Mouse (Mus musculus) intestine, embryonic 15.5 days (tissue): ENCODE results near the gene Prg4. TPM values are rescaled to one million over a fixed set of nuclear protein-coding genes. Genes with fewer than 3 reads are reported as not detected.

Experiments
- ATAC-seq: fragments of 200-750 bp; cut with Nextera tagmentation; 2 replicates; pipeline ENCODE4 v1.8.0; 2017; ENCODE audit warnings: moderate TSS enrichment, moderate library complexity
- H3K27ac ChIP-seq: fragments of 300-500 bp; sonication (generic); 2 replicates; pipeline ENCODE4 v1.5.1; 2015; ENCODE audit warnings: mild to moderate bottlenecking, inconsistent platforms
- H3K27me3 ChIP-seq: fragments of 300-500 bp; sonication (generic); replicated peaks from 2 replicates; pipeline ENCODE4 v1.6.1; 2015; ENCODE audit warnings: inconsistent platforms
- H3K36me3 ChIP-seq: fragments of 300-500 bp; sonication (generic); 2 replicates; pipeline ENCODE4 v1.6.1; 2015; ENCODE audit warnings: inconsistent platforms
- H3K4me1 ChIP-seq: fragments of 300-500 bp; sonication (generic); replicated peaks from 2 replicates; pipeline ENCODE4 v1.6.1; 2015; ENCODE audit warnings: inconsistent platforms
- H3K4me2 ChIP-seq: fragments of 300-500 bp; sonication (generic); replicated peaks from 2 replicates; pipeline ENCODE4 v1.6.1; 2015; ENCODE audit warnings: mild to moderate bottlenecking, inconsistent platforms
- H3K4me3 ChIP-seq: fragments of 300-500 bp; sonication (generic); replicated peaks from 2 replicates; pipeline ENCODE4 v1.5.1; 2015; ENCODE audit warnings: inconsistent platforms
- H3K9ac ChIP-seq: fragments of 300-500 bp; sonication (generic); 2 replicates; pipeline ENCODE4 v1.6.1; 2015; ENCODE audit warnings: inconsistent platforms
- H3K9me3 ChIP-seq: fragments of 300-500 bp; sonication (generic); 2 replicates; pipeline ENCODE4 v1.6.1; 2016; ENCODE audit warnings: inconsistent platforms
- WGBS: fragments of 180-500 bp; shearing (Covaris S2); methylation state at CpG from one replicate; pipeline ENCODE4 v1.1.7; 2015; 5-methylcytosine and 5-hydroxymethylcytosine counted together
- polyA plus RNA-seq: library from polyadenylated mRNA; unstranded; fragments of >200 nt; fragmentation: Nextera tagmentation; extraction: Ambion mirVana; gene quantifications from 2 replicates; pipeline ENCODE4 v1.2.1, GENCODE M21; 2015

The Prg4 gene
- polyA plus RNA-seq, 1 experiment from 2014 or later, result 0.58 TPM

- no peak overlapping the region for H3K9ac ChIP-seq
- no peaks in the 10 kb centered on the region for H3K4me1 ChIP-seq
- no peaks in the 10 kb centered on the region for H3K36me3 ChIP-seq
- H3K27me3 ChIP-seq, result no peaks in the 10 kb centered on the region
- H3K4me3 ChIP-seq, result no peak overlapping the region
- no peak for ATAC-seq
- H3K4me2 ChIP-seq, result no peak overlapping the region
- WGBS, result 54% methylated on average over 5 of the region's 5 CpGs
- no peaks in the 10 kb centered on the region for H3K9me3 ChIP-seq
- H3K27ac ChIP-seq, result no peak overlapping the region
Measured at GRCm38 (mm10) chr1:150463068-150463467, 2.9 kb downstream of the Prg4 start.

GRCm38 (mm10) chr1:150460595-150460994, 5.4 kb downstream of the Prg4 start:
- Histone ChIP-seq H3K36me3 (no peaks in the 10 kb centered on the region), H3K4me3 (no peak overlapping the region), H3K27ac (no peak overlapping the region), H3K9me3 (no peaks in the 10 kb centered on the region), H3K4me2 (no peak overlapping the region), H3K27me3 (no peaks in the 10 kb centered on the region), H3K4me1 (no peaks in the 10 kb centered on the region), H3K9ac (no peak overlapping the region)
- no peak for ATAC-seq
- WGBS, result 35% methylated on average over 7 of the region's 7 CpGs

- no peak overlapping the region for H3K27ac ChIP-seq
- no peaks in the 10 kb centered on the region for H3K9me3 ChIP-seq
- WGBS, result 75% methylated on average over 3 of the region's 3 CpGs
- H3K4me1 ChIP-seq, result no peaks in the 10 kb centered on the region
- H3K36me3 ChIP-seq, result no peaks in the 10 kb centered on the region
- H3K4me2 ChIP-seq, result no peak overlapping the region
- H3K9ac ChIP-seq, result no peak overlapping the region
- no peak for ATAC-seq
- no peaks in the 10 kb centered on the region for H3K27me3 ChIP-seq
- H3K4me3 ChIP-seq, result no peak overlapping the region
Measured at GRCm38 (mm10) chr1:150459599-150459998, 6.4 kb downstream of the Prg4 start.

- no peak overlapping the region for H3K4me3 ChIP-seq
- no peak overlapping the region for H3K4me2 ChIP-seq
- no peaks in the 10 kb centered on the region for H3K9me3 ChIP-seq
- no peak overlapping the region for H3K27ac ChIP-seq
- H3K4me1 ChIP-seq, result no peaks in the 10 kb centered on the region
- no peaks in the 10 kb centered on the region for H3K27me3 ChIP-seq
- ATAC-seq, result no peak
- H3K36me3 ChIP-seq, result no peaks in the 10 kb centered on the region
- H3K9ac ChIP-seq, result no peak overlapping the region
- WGBS, result 83% methylated on average over 5 of the region's 5 CpGs
Measured at GRCm38 (mm10) chr1:150458977-150459376, 7.0 kb downstream of the Prg4 start.

- H3K4me3 ChIP-seq, result no peak overlapping the region
- ATAC-seq, result no peak
- H3K9me3 ChIP-seq, result no peaks in the 10 kb centered on the region
- H3K27me3 ChIP-seq, result no peaks in the 10 kb centered on the region
- H3K9ac ChIP-seq, result no peak overlapping the region
- no peak overlapping the region for H3K27ac ChIP-seq
- no peak overlapping the region for H3K4me2 ChIP-seq
- 78% methylated on average over 4 of the region's 4 CpGs for WGBS
- peaks cover 23% of the 10 kb centered on the region for H3K36me3 ChIP-seq
- H3K4me1 ChIP-seq, result no peaks in the 10 kb centered on the region
Measured at GRCm38 (mm10) chr1:150441731-150442130, 24.2 kb downstream of the Prg4 start.

- Histone ChIP-seq H3K27ac (no peak overlapping the region), H3K36me3 (peaks cover 27% of the 10 kb centered on the region), H3K4me1 (no peaks in the 10 kb centered on the region), H3K4me3 (no peak overlapping the region), H3K9me3 (no peaks in the 10 kb centered on the region), H3K27me3 (no peaks in the 10 kb centered on the region), H3K4me2 (no peak overlapping the region), H3K9ac (no peak overlapping the region)
- ATAC-seq, result no peak
- 87% methylated on average over 3 of the region's 3 CpGs for WGBS
Measured at GRCm38 (mm10) chr1:150438641-150439040, 27.3 kb downstream of the Prg4 start.

- peaks cover 31% of the 10 kb centered on the region for H3K36me3 ChIP-seq
- no peak overlapping the region for H3K9ac ChIP-seq
- WGBS, result 75% methylated on average over 3 of the region's 3 CpGs
- no peaks in the 10 kb centered on the region for H3K27me3 ChIP-seq
- H3K4me1 ChIP-seq, result no peaks in the 10 kb centered on the region
- no peak overlapping the region for H3K4me2 ChIP-seq
- H3K9me3 ChIP-seq, result no peaks in the 10 kb centered on the region
- no peak for ATAC-seq
- no peak overlapping the region for H3K27ac ChIP-seq
- H3K4me3 ChIP-seq, result no peak overlapping the region
Measured at GRCm38 (mm10) chr1:150426216-150426615, 39.7 kb downstream of the Prg4 start.

GRCm38 (mm10) chr1:150425665-150426064, 40.3 kb downstream of the Prg4 start:
- Histone ChIP-seq H3K4me3 (no peak overlapping the region), H3K27me3 (no peaks in the 10 kb centered on the region), H3K36me3 (peaks cover 31% of the 10 kb centered on the region), H3K9ac (no peak overlapping the region), H3K9me3 (no peaks in the 10 kb centered on the region), H3K4me1 (no peaks in the 10 kb centered on the region), H3K4me2 (no peak overlapping the region), H3K27ac (no peak overlapping the region)
- no peak for ATAC-seq
- WGBS, result 93% methylated on average over 9 of the region's 9 CpGs

- peaks cover 32% of the 10 kb centered on the region for H3K36me3 ChIP-seq
- no peaks in the 10 kb centered on the region for H3K27me3 ChIP-seq
- no peak overlapping the region for H3K4me2 ChIP-seq
- WGBS, result 95% methylated on average over 4 of the region's 4 CpGs
- no peaks in the 10 kb centered on the region for H3K9me3 ChIP-seq
- no peak overlapping the region for H3K9ac ChIP-seq
- no peaks in the 10 kb centered on the region for H3K4me1 ChIP-seq
- no peak overlapping the region for H3K4me3 ChIP-seq
- no peak overlapping the region for H3K27ac ChIP-seq
- ATAC-seq, result no peak
Measured at GRCm38 (mm10) chr1:150418426-150418825, 47.5 kb downstream of the Prg4 start.

GRCm38 (mm10) chr1:150416006-150416405, 50.0 kb downstream of the Prg4 start:
- Histone ChIP-seq H3K4me2 (no peak overlapping the region), H3K4me3 (no peak overlapping the region), H3K36me3 (peaks cover 29% of the 10 kb centered on the region), H3K9ac (no peak overlapping the region), H3K9me3 (no peaks in the 10 kb centered on the region), H3K27me3 (no peaks in the 10 kb centered on the region), H3K4me1 (no peaks in the 10 kb centered on the region), H3K27ac (no peak overlapping the region)
- WGBS, result 97% methylated on average over 3 of the region's 3 CpGs
- ATAC-seq, result no peak

- Histone ChIP-seq H3K9me3 (no peaks in the 10 kb centered on the region), H3K36me3 (peaks cover 26% of the 10 kb centered on the region), H3K9ac (no peak overlapping the region), H3K4me3 (no peak overlapping the region), H3K4me1 (no peaks in the 10 kb centered on the region), H3K27ac (no peak overlapping the region), H3K4me2 (no peak overlapping the region), H3K27me3 (no peaks in the 10 kb centered on the region)
- 95% methylated on average over 6 of the region's 6 CpGs for WGBS
- ATAC-seq, result no peak
Measured at GRCm38 (mm10) chr1:150409996-150410395, 56.0 kb downstream of the Prg4 start.

GRCm38 (mm10) chr1:150407285-150407684, 58.7 kb downstream of the Prg4 start:
- ATAC-seq, result no peak
- H3K36me3 ChIP-seq, result peaks cover 18% of the 10 kb centered on the region
- no peaks in the 10 kb centered on the region for H3K4me1 ChIP-seq

GRCm38 (mm10) chr1:150404555-150404954, 61.4 kb downstream of the Prg4 start:
- H3K36me3 ChIP-seq, result peaks cover 16% of the 10 kb centered on the region
- H3K9ac ChIP-seq, result no peak overlapping the region
- H3K4me1 ChIP-seq, result no peaks in the 10 kb centered on the region
- WGBS, result 80% methylated on average over 3 of the region's 3 CpGs
- H3K4me2 ChIP-seq, result no peak overlapping the region
- no peak overlapping the region for H3K4me3 ChIP-seq
- H3K9me3 ChIP-seq, result no peaks in the 10 kb centered on the region
- H3K27ac ChIP-seq, result no peak overlapping the region
- no peaks in the 10 kb centered on the region for H3K27me3 ChIP-seq
- ATAC-seq, result no peak

More at GRCm38 (mm10) chr1:150407285-150407684, 58.7 kb downstream of the Prg4 start:
- Histone ChIP-seq H3K27ac (no peak overlapping the region), H3K27me3 (no peaks in the 10 kb centered on the region), H3K4me2 (no peak overlapping the region), H3K4me3 (no peak overlapping the region), H3K9ac (no peak overlapping the region), H3K9me3 (no peaks in the 10 kb centered on the region)
- 77% methylated on average over 9 of the region's 9 CpGs for WGBS
